Mouse (Mus musculus) forebrain, embryonic 11.5 days (tissue): ENCODE measurements at regions not wholly inside any gene's neighbourhood (a gene's known extent, or its start where the extent isn't known, plus 50 kb on each side); places are given as distances from the start of the nearest gene placed in this dataset.

Source experiments
- ATAC-seq: fragments of 200-750 bp; cut with Nextera tagmentation; replicated peaks from 2 replicates; pipeline ENCODE4 v1.8.0; 2017; ENCODE audit warnings: moderate TSS enrichment; ENCODE audit not compliant: low FRiP score
- DNase-seq: peaks from one replicate; pipeline ENCODE4 v3.0.0-alpha.2; 2017; ENCODE audit warnings: low spot score
- H3K27ac ChIP-seq: fragments of 300-500 bp; sonication (generic); 2 replicates; pipeline ENCODE4 v1.5.1; 2014; ENCODE audit warnings: low read depth, low read length
- H3K27me3 ChIP-seq: fragments of 300-500 bp; sonication (generic); 2 replicates; pipeline ENCODE4 v1.6.1; 2014; ENCODE audit warnings: mild to moderate bottlenecking, low read length, mixed read lengths; ENCODE audit not compliant: control insufficient read depth, insufficient read depth
- H3K36me3 ChIP-seq: fragments of 300-500 bp; sonication (generic); 2 replicates; pipeline ENCODE4 v1.6.1; 2014; ENCODE audit warnings: mild to moderate bottlenecking, low read length, moderate library complexity, mixed read lengths; ENCODE audit not compliant: control insufficient read depth, insufficient read depth
- H3K4me1 ChIP-seq: fragments of 300-500 bp; sonication (generic); replicated peaks from 2 replicates; pipeline ENCODE4 v1.6.1; 2014; ENCODE audit warnings: low read length, mixed read lengths; ENCODE audit not compliant: control insufficient read depth, insufficient read depth
- H3K4me2 ChIP-seq: fragments of 300-500 bp; sonication (generic); 2 replicates; pipeline ENCODE4 v1.6.1; 2014; ENCODE audit warnings: low read depth, mild to moderate bottlenecking, low read length, moderate library complexity, mixed read lengths; ENCODE audit not compliant: severe bottlenecking
- H3K4me3 ChIP-seq: fragments of 300-500 bp; sonication (generic); 2 replicates; pipeline ENCODE4 v1.5.1; 2014; ENCODE audit warnings: low read depth, low read length
- H3K9ac ChIP-seq: fragments of 300-500 bp; sonication (generic); 2 replicates; pipeline ENCODE4 v1.6.1; 2014; ENCODE audit warnings: low read length
- H3K9me3 ChIP-seq: fragments of 300-500 bp; sonication (generic); 2 replicates; pipeline ENCODE4 v1.6.1; 2016; ENCODE audit warnings: low read length, mixed read lengths; ENCODE audit not compliant: control insufficient read depth
- WGBS: fragments of 180-500 bp; shearing (Covaris S2); extraction: QIAGEN DNeasy Blood & Tissue Kit; methylation state at CpG from one replicate; pipeline ENCODE4 v1.1.7; 2014; 5-methylcytosine and 5-hydroxymethylcytosine counted together

DNA sequence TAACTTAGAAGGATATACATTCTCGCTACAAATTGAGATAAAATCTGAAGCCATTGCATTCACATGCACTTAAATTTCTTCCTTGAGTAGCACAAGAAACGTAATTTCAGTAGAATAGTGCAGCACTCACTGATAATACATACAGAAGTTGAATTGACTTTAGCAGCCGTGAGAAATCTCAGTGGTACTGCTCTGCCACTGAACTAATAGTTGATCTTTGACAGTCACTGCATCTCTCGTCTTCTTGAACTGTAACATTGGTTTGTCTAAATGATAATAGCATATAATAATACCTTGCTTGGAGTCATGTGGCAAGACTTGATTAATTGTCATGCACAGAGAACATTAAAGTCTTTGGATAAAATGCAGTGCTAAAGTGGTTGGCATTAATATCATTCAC, 795.5 kb upstream of the Map3k7 start:
- Histone ChIP-seq H3K36me3 (no peaks in the 10 kb centered on the region), H3K27ac (no peak overlapping the region), H3K4me3 (no peak overlapping the region), H3K9ac (no peak overlapping the region), H3K4me2 (no peak overlapping the region), H3K9me3 (no peaks in the 10 kb centered on the region), H3K4me1 (no peaks in the 10 kb centered on the region), H3K27me3 (no peaks in the 10 kb centered on the region)
- ATAC-seq: no peak
- WGBS: 86% methylated on average over 4 of the region's 4 CpGs
- DNase-seq: no peak

DNA sequence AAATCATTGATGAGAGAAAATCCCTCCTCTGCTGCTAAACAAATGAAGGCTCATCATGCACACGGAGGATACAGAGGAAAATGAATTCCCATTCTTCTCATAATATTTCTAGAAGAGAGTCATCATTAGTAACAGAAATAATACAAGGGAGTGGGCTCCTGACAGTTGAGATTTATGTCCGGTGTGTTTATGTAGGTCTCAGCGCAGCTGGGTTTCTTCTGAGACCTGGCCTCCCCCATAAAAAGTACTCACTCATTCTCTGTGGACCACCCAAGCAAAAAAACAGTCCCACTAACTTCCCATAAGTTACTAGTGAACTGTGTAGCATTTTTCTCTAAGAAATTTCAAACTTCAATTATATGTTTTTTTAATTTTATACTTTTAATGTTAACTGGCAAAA, 792.7 kb upstream of the Map3k7 start:
- no peaks in the 10 kb centered on the region for H3K27me3 ChIP-seq
- no peak overlapping the region for H3K27ac ChIP-seq
- H3K4me3 ChIP-seq: no peak overlapping the region
- DNase-seq: no peak
- H3K9me3 ChIP-seq: no peaks in the 10 kb centered on the region
- no peak for ATAC-seq
- H3K36me3 ChIP-seq: no peaks in the 10 kb centered on the region
- no peak overlapping the region for H3K4me2 ChIP-seq
- no peaks in the 10 kb centered on the region for H3K4me1 ChIP-seq
- H3K9ac ChIP-seq: no peak overlapping the region
- 92% methylated on average over 3 of the region's 3 CpGs for WGBS

GRCm38 (mm10) chr4:31197852-31198251, 766.0 kb upstream of the Map3k7 start:
- no peaks in the 10 kb centered on the region for H3K36me3 ChIP-seq
- no peak overlapping the region for H3K4me2 ChIP-seq
- ATAC-seq (no peak), DNase-seq (no peak)
- H3K4me1 ChIP-seq: no peaks in the 10 kb centered on the region
- no peaks in the 10 kb centered on the region for H3K9me3 ChIP-seq
- no peak overlapping the region for H3K27ac ChIP-seq
- no peak overlapping the region for H3K4me3 ChIP-seq
- H3K9ac ChIP-seq: no peak overlapping the region
- H3K27me3 ChIP-seq: no peaks in the 10 kb centered on the region

DNA sequence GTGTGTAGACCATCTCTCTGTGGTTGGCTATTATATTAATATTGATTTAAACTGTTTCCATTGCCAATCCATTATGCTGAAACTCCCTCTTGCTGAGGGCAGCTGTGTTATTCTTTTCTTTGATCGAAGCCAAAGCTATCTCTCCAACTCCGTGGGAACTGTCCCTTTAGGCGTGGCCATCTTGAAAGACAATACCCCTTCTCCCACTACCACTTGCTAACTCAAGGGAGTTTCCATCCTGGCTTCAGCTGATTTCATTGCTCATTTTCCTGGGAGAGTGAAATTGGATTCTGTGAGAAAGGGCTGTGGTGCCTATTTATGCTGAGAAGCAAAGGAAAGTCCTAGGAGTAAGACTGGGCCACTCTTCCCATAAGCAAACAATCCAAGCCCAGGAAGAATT, 760.6 kb upstream of the Map3k7 start:
- Histone ChIP-seq H3K27me3 (no peaks in the 10 kb centered on the region), H3K9me3 (no peaks in the 10 kb centered on the region), H3K4me2 (no peak overlapping the region), H3K9ac (no peak overlapping the region), H3K27ac (no peak overlapping the region), H3K4me3 (no peak overlapping the region), H3K36me3 (no peaks in the 10 kb centered on the region), H3K4me1 (no peaks in the 10 kb centered on the region)
- ATAC-seq: no peak
- no peak for DNase-seq
- 81% methylated on average over 3 of the region's 3 CpGs for WGBS

DNA sequence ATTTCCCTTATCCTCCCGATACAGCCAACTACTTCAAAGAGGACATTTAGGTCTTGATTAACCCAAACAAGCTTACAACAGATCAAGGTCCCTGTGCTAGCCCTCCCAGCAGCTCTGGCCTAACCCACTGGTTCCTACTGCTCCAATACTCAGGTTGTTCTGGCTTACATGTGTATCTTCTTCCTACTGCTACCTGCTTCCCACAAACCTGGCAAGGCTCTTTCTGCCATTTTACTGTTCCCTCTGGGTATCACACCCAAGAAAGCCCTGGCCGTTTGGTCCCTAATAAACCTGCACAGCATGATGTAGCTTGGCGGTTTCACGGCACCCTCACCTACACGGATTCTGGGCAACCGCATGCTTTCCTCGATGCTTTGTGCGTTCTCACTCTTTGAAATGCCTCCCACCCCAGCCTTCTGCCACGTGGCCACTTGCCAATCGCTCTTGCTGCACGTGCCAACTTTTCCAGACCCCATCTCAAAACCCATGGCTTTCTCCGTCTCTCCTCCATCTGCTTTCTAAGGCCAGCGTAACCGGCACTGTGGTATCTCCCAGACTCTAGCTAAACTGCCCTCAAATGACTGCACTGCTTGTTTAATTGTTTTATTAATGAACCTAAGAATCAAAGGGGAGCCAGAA, 758.4 kb upstream of the Map3k7 start:
- Histone ChIP-seq H3K27ac (no peak overlapping the region), H3K4me2 (no peak overlapping the region), H3K36me3 (no peaks in the 10 kb centered on the region), H3K4me1 (no peaks in the 10 kb centered on the region), H3K4me3 (no peak overlapping the region), H3K27me3 (no peaks in the 10 kb centered on the region), H3K9me3 (no peaks in the 10 kb centered on the region), H3K9ac (no peak overlapping the region)
- no peak for ATAC-seq
- WGBS: 86% methylated on average over 14 of the region's 14 CpGs
- no peak for DNase-seq

DNA sequence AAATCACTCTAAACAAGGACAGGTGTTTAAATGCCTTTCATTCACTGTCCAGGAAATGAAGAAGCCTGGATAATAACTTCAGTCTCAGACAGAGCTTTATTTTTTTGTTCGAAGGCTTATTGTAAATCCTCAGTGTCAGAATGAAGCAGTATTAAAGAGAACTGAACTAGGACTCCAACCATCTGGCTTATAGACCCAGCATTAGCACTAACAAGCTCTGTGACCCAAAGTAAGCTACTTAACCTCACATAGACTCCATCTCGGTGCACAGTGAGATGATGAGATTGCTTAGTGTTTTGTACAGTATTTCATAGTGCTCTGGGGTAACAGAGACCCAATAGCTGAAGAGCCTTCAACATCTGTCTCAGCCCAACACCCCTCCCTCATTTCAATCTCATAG, 738.2 kb upstream of the Map3k7 start:
- DNase-seq (no peak), ATAC-seq (no peak)
- no peak overlapping the region for H3K4me3 ChIP-seq
- H3K4me1 ChIP-seq: no peaks in the 10 kb centered on the region
- H3K36me3 ChIP-seq: no peaks in the 10 kb centered on the region
- no peaks in the 10 kb centered on the region for H3K27me3 ChIP-seq
- H3K27ac ChIP-seq: no peak overlapping the region
- no peak overlapping the region for H3K4me2 ChIP-seq
- no peaks in the 10 kb centered on the region for H3K9me3 ChIP-seq
- H3K9ac ChIP-seq: no peak overlapping the region
- WGBS: 69% methylated on average over 2 of the region's 2 CpGs

- 80% methylated on average over 3 of the region's 3 CpGs for WGBS
- Histone ChIP-seq H3K27ac (no peak overlapping the region), H3K9me3 (no peaks in the 10 kb centered on the region), H3K4me3 (no peak overlapping the region), H3K9ac (no peak overlapping the region), H3K36me3 (no peaks in the 10 kb centered on the region), H3K4me1 (no peaks in the 10 kb centered on the region), H3K4me2 (no peak overlapping the region), H3K27me3 (no peaks in the 10 kb centered on the region)
- DNase-seq (no peak), ATAC-seq (no peak)
Observed at GRCm38 (mm10) chr4:31268825-31269495, 694.9 kb upstream of the Map3k7 start.

- no peak overlapping the region for H3K27ac ChIP-seq
- 96% methylated on average over 1 of the region's 1 CpGs for WGBS
- no peak overlapping the region for H3K9ac ChIP-seq
- ATAC-seq (no peak), DNase-seq (no peak)
- H3K36me3 ChIP-seq: no peaks in the 10 kb centered on the region
- H3K4me3 ChIP-seq: no peak overlapping the region
- H3K4me2 ChIP-seq: no peak overlapping the region
- H3K27me3 ChIP-seq: no peaks in the 10 kb centered on the region
- no peaks in the 10 kb centered on the region for H3K4me1 ChIP-seq
- no peaks in the 10 kb centered on the region for H3K9me3 ChIP-seq
Observed at GRCm38 (mm10) chr4:31274131-31274530, 689.8 kb upstream of the Map3k7 start.

DNA sequence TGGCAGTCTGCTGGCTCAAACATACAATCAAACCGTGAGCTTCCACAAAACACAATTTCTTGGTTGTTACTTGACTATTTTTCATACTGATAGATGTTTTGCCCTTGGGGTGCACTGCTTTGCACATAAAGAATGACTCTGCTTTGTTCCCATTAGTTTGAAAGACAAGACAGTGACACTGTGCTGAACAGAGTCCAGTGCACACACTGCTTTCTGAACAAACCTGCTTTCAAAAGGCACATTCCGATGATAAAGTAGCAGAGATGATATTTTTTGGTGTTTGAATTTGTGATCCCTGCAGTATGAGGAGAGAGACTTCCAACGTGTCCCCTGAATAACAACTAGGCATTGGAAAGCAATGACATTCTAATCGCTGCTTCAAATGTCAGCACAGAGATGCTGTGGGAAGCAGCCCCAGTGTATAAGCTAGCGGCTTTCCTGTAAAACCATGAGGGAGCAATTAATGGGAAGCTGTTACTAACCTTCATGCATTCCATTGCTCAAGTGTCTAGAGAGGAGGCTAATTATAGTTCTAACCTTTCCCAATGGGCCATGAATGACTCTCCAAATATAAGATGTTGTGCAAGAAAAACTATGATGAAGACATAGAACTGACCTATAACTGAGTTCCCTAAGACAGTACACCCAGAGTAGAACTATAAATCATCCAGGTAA, 673.5 kb upstream of the Map3k7 start:
- H3K4me2 ChIP-seq: no peak overlapping the region
- DNase-seq: no peak
- ATAC-seq: no peak
- H3K9ac ChIP-seq: no peak overlapping the region
- H3K9me3 ChIP-seq: no peaks in the 10 kb centered on the region
- no peaks in the 10 kb centered on the region for H3K27me3 ChIP-seq
- no peak overlapping the region for H3K4me3 ChIP-seq
- H3K27ac ChIP-seq: no peak overlapping the region
- H3K36me3 ChIP-seq: no peaks in the 10 kb centered on the region
- H3K4me1 ChIP-seq: no peaks in the 10 kb centered on the region
- 72% methylated on average over 5 of the region's 5 CpGs for WGBS
